Mouse (Mus musculus): ENCODE results near the gene Akap8l. TPM values are rescaled to one million over a fixed set of nuclear protein-coding genes. Genes with fewer than 3 reads are reported as not detected.
A peak's percentile ranks its signal among the peaks of the same experiment; 100 is the strongest.

Akap8l gene
- total RNA-seq (2021) = 100 to 1,000 TPM; 183 to 219 TPM
- long read RNA-seq, experiment 1, full-length matches to known transcripts = 92 of 183 reads
- long read RNA-seq, experiment 1, partial matches to known transcripts = 32 of 183 reads
- long read RNA-seq, experiment 1, other reads (novel, unspliced or antisense) = 59 of 183 reads
- long read RNA-seq, experiment 2, full-length matches to known transcripts = 56 of 133 reads
- long read RNA-seq, experiment 2, partial matches to known transcripts = 19 of 133 reads
- long read RNA-seq, experiment 2, other reads (novel, unspliced or antisense) = 58 of 133 reads

- peak; percentile 96 for DNase-seq (ENCODE audit: low spot score in 2 of 2)
These were observed at the start of gene Akap8l for GRCm38 (mm10) chr17:32350382-32350983. TSS of gene Akap8l (minus strand) at chr17:32350607.

- DNase-seq (ENCODE audit: low spot score in 2 of 2) = no peak
These were observed 45.9 kb upstream of the Akap8l start for GRCm38 (mm10) chr17:32396266-32396665.

GRCm38 (mm10) chr17:32393944-32394343 lies 43.5 kb upstream of the Akap8l start:
- no peak for DNase-seq (ENCODE audit: low spot score in 2 of 2)

- peak; percentile 93 to 94 for DNase-seq (ENCODE audit: low spot score in 2 of 2)
These were observed 38.8 kb upstream of the Akap8l start, which contains the start of gene Wiz for GRCm38 (mm10) chr17:32389101-32389659. TSS of gene Wiz (minus strand) at chr17:32389439.

GRCm38 (mm10) chr17:32388370-32389100 lies 38.1 kb upstream of the Akap8l start:
- DNase-seq (ENCODE audit: low spot score in 2 of 2) = peak in 1 of 2 experiments; percentile 13

GRCm38 (mm10) chr17:32387986-32388369 lies 37.6 kb upstream of the Akap8l start:
- no peak for DNase-seq (ENCODE audit: low spot score in 2 of 2)

GRCm38 (mm10) chr17:32386659-32387432 lies 36.4 kb upstream of the Akap8l start:
- DNase-seq (ENCODE audit: low spot score in 2 of 2) = peak; percentile 42 to 59

GRCm38 (mm10) chr17:32383661-32384060 lies 33.3 kb upstream of the Akap8l start:
- no peak for DNase-seq (ENCODE audit: low spot score in 2 of 2)

GRCm38 (mm10) chr17:32382576-32382975 lies 32.2 kb upstream of the Akap8l start:
- DNase-seq (ENCODE audit: low spot score in 2 of 2) = no peak

- DNase-seq (ENCODE audit: low spot score in 2 of 2) = no peak
These were observed 28.4 kb upstream of the Akap8l start for GRCm38 (mm10) chr17:32378786-32379185.

GRCm38 (mm10) chr17:32377137-32377536 lies 26.7 kb upstream of the Akap8l start:
- DNase-seq (ENCODE audit: low spot score in 2 of 2) = no peak

- DNase-seq (ENCODE audit: low spot score in 2 of 2) = no peak
These were observed 26.1 kb upstream of the Akap8l start for GRCm38 (mm10) chr17:32376475-32376874.

GRCm38 (mm10) chr17:32368991-32369578 lies 18.7 kb upstream of the Akap8l start:
- DNase-seq (ENCODE audit: low spot score in 2 of 2) = no peak

GRCm38 (mm10) chr17:32367706-32368105 lies 17.3 kb upstream of the Akap8l start:
- DNase-seq (ENCODE audit: low spot score in 2 of 2) = no peak

- no peak for DNase-seq (ENCODE audit: low spot score in 2 of 2)
These were observed 14.9 kb upstream of the Akap8l start for GRCm38 (mm10) chr17:32365296-32365695.

GRCm38 (mm10) chr17:32364850-32365249 lies 14.4 kb upstream of the Akap8l start:
- DNase-seq (ENCODE audit: low spot score in 2 of 2) = no peak

- DNase-seq (ENCODE audit: low spot score in 2 of 2) = peak; percentile 87 to 92
These were observed 13.9 kb upstream of the Akap8l start for GRCm38 (mm10) chr17:32364331-32364730.

- no peak for DNase-seq (ENCODE audit: low spot score in 2 of 2)
These were observed 13.5 kb upstream of the Akap8l start for GRCm38 (mm10) chr17:32363821-32364301.

- no peak for DNase-seq (ENCODE audit: low spot score in 2 of 2)
These were observed 12.3 kb upstream of the Akap8l start for GRCm38 (mm10) chr17:32362686-32363085.

GRCm38 (mm10) chr17:32359928-32360327 lies 9.5 kb upstream of the Akap8l start:
- DNase-seq (ENCODE audit: low spot score in 2 of 2) = no peak
